Mouse (Mus musculus) MEL (cell line): ENCODE measurements around the gene Fam214a. TPM values are rescaled to one million over a fixed set of nuclear protein-coding genes. Genes with fewer than 3 reads are reported as not detected.

Source experiments
- DNase-seq: peaks from one replicate; pipeline ENCODE4 v3.0.0; 2011; ENCODE audit warnings: low read depth, low spot score
- H3K27ac ChIP-seq: 2 replicates; pipeline ENCODE4 v1.5.1; 2012; ENCODE audit warnings: low read depth, mild to moderate bottlenecking, control low read depth, low read length, moderate library complexity; ENCODE audit not compliant: control insufficient read depth
- H3K27me3 ChIP-seq, 2 experiments: fragments of 150-350 bp in 1 of 2; sonication (generic) in 1 of 2; 2 replicates each; pipeline ENCODE4 v1.6.1; 2012; ENCODE audit warnings: low read length in 2 of 2, mild to moderate bottlenecking in 2 of 2, improper control_type of control experiment in 1 of 2, moderate library complexity in 1 of 2; ENCODE audit not compliant: insufficient read depth in 2 of 2, control insufficient read depth in 1 of 2
- H3K36me3 ChIP-seq, 2 experiments: 2 replicates each; pipeline ENCODE4 v1.6.1; 2012 to 2014; ENCODE audit warnings: low read length in 2 of 2, improper control_type of control experiment in 1 of 2, inconsistent platforms in 1 of 2, mild to moderate bottlenecking in 1 of 2; ENCODE audit not compliant: insufficient read depth in 2 of 2, control insufficient read depth in 1 of 2
- H3K4me1 ChIP-seq, 2 experiments: fragments of 150-350 bp in 1 of 2; sonication (generic) in 1 of 2; 2 replicates each; pipeline ENCODE4 v1.6.1; 2012; ENCODE audit warnings: low read length in 2 of 2, improper control_type of control experiment in 1 of 2, mild to moderate bottlenecking in 1 of 2; ENCODE audit not compliant: insufficient read depth in 2 of 2, control insufficient read depth in 1 of 2
- H3K4me3 ChIP-seq, 2 experiments: fragments of 150-350 bp in 1 of 2; sonication (generic) in 1 of 2; 2 replicates each; pipeline ENCODE4 v1.5.1; 2012; ENCODE audit warnings: low read depth in 2 of 2, low read length in 2 of 2, mild to moderate bottlenecking in 2 of 2, moderate library complexity in 2 of 2, control low read depth in 1 of 2, improper control_type of control experiment in 1 of 2; ENCODE audit not compliant: control insufficient read depth in 1 of 2, insufficient read depth in 1 of 2
- H3K79me2 ChIP-seq: 2 replicates; pipeline ENCODE4 v1.6.1; 2012; ENCODE audit warnings: mild to moderate bottlenecking, low read length, moderate library complexity; ENCODE audit not compliant: control insufficient read depth, poor library complexity, insufficient read depth
- H3K9ac ChIP-seq: 2 replicates; pipeline ENCODE4 v1.6.1; 2012; ENCODE audit warnings: low read depth, mild to moderate bottlenecking, control low read depth, low read length, moderate library complexity; ENCODE audit not compliant: control insufficient read depth, poor library complexity, severe bottlenecking
- H3K9me3 ChIP-seq: fragments of 150-350 bp; sonication (generic); replicated peaks from 2 replicates; pipeline ENCODE4 v1.6.1; 2012; ENCODE audit warnings: mild to moderate bottlenecking, low read length, improper control_type of control experiment, moderate library complexity; ENCODE audit not compliant: insufficient read depth
- CHD2 ChIP-seq: IDR thresholded peaks from 2 replicates; pipeline ENCODE4 v1.6.1; 2011; ENCODE audit warnings: low read length, improper control_type of control experiment
- ELF1 ChIP-seq: IDR thresholded peaks from 2 replicates; pipeline ENCODE4 v1.6.1; 2014; ENCODE audit warnings: low read depth, mild to moderate bottlenecking, inconsistent platforms, low read length, improper control_type of control experiment, moderate library complexity
- ETS1 ChIP-seq: IDR thresholded peaks from 2 replicates; pipeline ENCODE4 v1.6.1; 2012; ENCODE audit warnings: low read depth, mild to moderate bottlenecking, inconsistent platforms, low read length, improper control_type of control experiment, moderate library complexity
- GABPA ChIP-seq: IDR thresholded peaks from 2 replicates; pipeline ENCODE4 v1.6.1; 2012; ENCODE audit warnings: low read depth, mild to moderate bottlenecking, inconsistent platforms, low read length, improper control_type of control experiment, moderate library complexity
- GATA1 ChIP-seq: IDR thresholded peaks from 2 replicates; pipeline ENCODE4 v1.6.1; 2011; ENCODE audit warnings: low read depth, low read length, improper control_type of control experiment
- MEF2A ChIP-seq: IDR thresholded peaks from 2 replicates; pipeline ENCODE4 v1.6.1; 2014; ENCODE audit warnings: low read depth, mild to moderate bottlenecking, inconsistent platforms, low read length, improper control_type of control experiment; ENCODE audit not compliant: poor library complexity, insufficient replicate concordance, severe bottlenecking; ENCODE audit errors: extremely low read depth
- MYC ChIP-seq: IDR thresholded peaks from 2 replicates; pipeline ENCODE4 v1.6.1; 2011; ENCODE audit warnings: low read depth, mild to moderate bottlenecking, low read length, improper control_type of control experiment, moderate library complexity
- NELFE ChIP-seq: IDR thresholded peaks from 2 replicates; pipeline ENCODE4 v1.6.1; 2011; ENCODE audit warnings: low read depth, low read length, improper control_type of control experiment
- NRF1 ChIP-seq: IDR thresholded peaks from 2 replicates; pipeline ENCODE4 v1.6.1; 2014; ENCODE audit warnings: low read depth, mild to moderate bottlenecking, inconsistent platforms, low read length, improper control_type of control experiment, moderate library complexity; ENCODE audit not compliant: poor library complexity, insufficient read depth, severe bottlenecking
- POLR2AphosphoS5 ChIP-seq: IDR thresholded peaks from 2 replicates; pipeline ENCODE4 v1.6.1; 2012; ENCODE audit warnings: low read depth, borderline replicate concordance, mild to moderate bottlenecking, inconsistent platforms, low read length, moderate library complexity, mixed read lengths
- RAD21 ChIP-seq: IDR thresholded peaks from 2 replicates; pipeline ENCODE4 v1.6.1; 2011; ENCODE audit warnings: mild to moderate bottlenecking, low read depth, low read length, improper control_type of control experiment
- RCOR1 ChIP-seq: IDR thresholded peaks from 2 replicates; pipeline ENCODE4 v1.6.1; 2012; ENCODE audit warnings: low read depth, mild to moderate bottlenecking, inconsistent platforms, low read length, improper control_type of control experiment
- SIN3A ChIP-seq: IDR thresholded peaks from 2 replicates; pipeline ENCODE4 v1.6.1; 2012; ENCODE audit warnings: low read length, improper control_type of control experiment, inconsistent platforms
- SMC3 ChIP-seq: IDR thresholded peaks from 2 replicates; pipeline ENCODE4 v1.6.1; 2011; ENCODE audit warnings: low read depth, low read length, improper control_type of control experiment
- TAL1 ChIP-seq: IDR thresholded peaks from 2 replicates; pipeline ENCODE4 v1.6.1; 2012; ENCODE audit warnings: mild to moderate bottlenecking, inconsistent platforms, low read length, moderate library complexity, mixed read lengths
- TBP ChIP-seq: IDR thresholded peaks from 2 replicates; pipeline ENCODE4 v1.8.0; 2011; ENCODE audit warnings: low read depth, low read length, improper control_type of control experiment
- USF1 ChIP-seq: IDR thresholded peaks from 2 replicates; pipeline ENCODE4 v1.6.1; 2014; ENCODE audit warnings: low read depth, mild to moderate bottlenecking, inconsistent platforms, low read length, improper control_type of control experiment, moderate library complexity
- USF2 ChIP-seq, 2 experiments: IDR thresholded peaks; 2 replicates each; pipeline ENCODE4 v1.6.1; 2011 to 2012; ENCODE audit warnings: improper control_type of control experiment in 2 of 2, low read length in 2 of 2, borderline replicate concordance in 1 of 2, inconsistent platforms in 1 of 2, low read depth in 1 of 2, mild to moderate bottlenecking in 1 of 2; ENCODE audit not compliant: insufficient read depth in 1 of 2
- ZC3H11A ChIP-seq: IDR thresholded peaks from 2 replicates; pipeline ENCODE4 v1.6.1; 2012; ENCODE audit warnings: low read depth, mild to moderate bottlenecking, inconsistent platforms, low read length, improper control_type of control experiment
- ZKSCAN1 ChIP-seq: IDR thresholded peaks from 2 replicates; pipeline ENCODE4 v1.6.1; 2012; ENCODE audit warnings: low read depth, mild to moderate bottlenecking, inconsistent platforms, low read length, improper control_type of control experiment, moderate library complexity
- ZMIZ1 ChIP-seq: IDR thresholded peaks from 2 replicates; pipeline ENCODE4 v1.6.1; 2012; ENCODE audit warnings: low read depth, mild to moderate bottlenecking, inconsistent platforms, low read length, improper control_type of control experiment, moderate library complexity
- ZNF384 ChIP-seq: IDR thresholded peaks from 2 replicates; pipeline ENCODE4 v1.6.1; 2012; ENCODE audit warnings: low read depth, mild to moderate bottlenecking, inconsistent platforms, low read length, improper control_type of control experiment
- polyA plus RNA-seq, 2 experiments: library from polyadenylated mRNA; stranded (reverse) in 1 of 2; unstranded in 1 of 2; fragments of >175 nt in 1 of 2; fragments of >200 nt in 1 of 2; gene quantifications; 2 replicates each; pipeline versions ENCODE4 v1.2.1 to v1.2.4; 2012; ENCODE audit warnings: low replicate concordance in 2 of 2, low read depth in 1 of 2; ENCODE audit not compliant: insufficient read length in 2 of 2, insufficient read depth in 1 of 2, missing spikeins in 1 of 2
- total RNA-seq: library from RNA; depleted of rRNA; stranded (reverse); fragments of 300-350 nt; gene quantifications from 2 replicates; pipeline ENCODE4 v1.2.3, GENCODE M21; 2012

Fam214a gene
- total and polyA plus RNA-seq, 3 experiments = 2.3 to 3.9 TPM; not detected in 1

- TF ChIP-seq ETS1 (no peak), ZMIZ1 (no peak), MEF2A (no peak), CHD2 (no peak)
- DNase-seq = peak; percentile 28
- no peaks in the 10 kb centered on the region; a peak in 2 of 4 replicates for H3K36me3 ChIP-seq
- no peak overlapping the region for H3K27ac ChIP-seq
- no peaks in the 10 kb centered on the region for H3K4me1 ChIP-seq
- H3K9ac ChIP-seq = no peak overlapping the region
- no peaks in the 10 kb centered on the region for H3K9me3 ChIP-seq
- H3K4me3 ChIP-seq = no peak overlapping the region
- H3K27me3 ChIP-seq = no peaks in the 10 kb centered on the region
- H3K79me2 ChIP-seq = no peaks in the 10 kb centered on the region
Observed at GRCm38 (mm10) chr9:74996349-74996748, 43.7 kb downstream of the Fam214a start.

GRCm38 (mm10) chr9:74997976-74998375, 45.3 kb downstream of the Fam214a start:
- no peaks in the 10 kb centered on the region for H3K4me1 ChIP-seq

GRCm38 (mm10) chr9:75001006-75001405, 48.3 kb downstream of the Fam214a start:
- H3K79me2 ChIP-seq = no peaks in the 10 kb centered on the region
- no peaks in the 10 kb centered on the region for H3K9me3 ChIP-seq
- H3K36me3 ChIP-seq = no peaks in the 10 kb centered on the region; a peak in 2 of 4 replicates
- H3K9ac ChIP-seq = no peak overlapping the region
- no peak overlapping the region for H3K27ac ChIP-seq
- no peaks in the 10 kb centered on the region for H3K27me3 ChIP-seq
- H3K4me1 ChIP-seq = no peaks in the 10 kb centered on the region
- no peak for TF ChIP-seq ELF1
- no peak for TF ChIP-seq SMC3
- no peak for TF ChIP-seq MYC
- TF ChIP-seq NRF1 = no peak
- TF ChIP-seq ETS1 = no peak
- no peak for TF ChIP-seq ZNF384
- TF ChIP-seq SIN3A = no peak
- no peak for TF ChIP-seq RAD21
- TF ChIP-seq TAL1 = no peak
- TF ChIP-seq MEF2A = no peak
- no peak for TF ChIP-seq RCOR1
- no peak for TF ChIP-seq POLR2AphosphoS5
- no peak for TF ChIP-seq ZKSCAN1
- no peak for TF ChIP-seq NELFE
- TF ChIP-seq GATA1 = no peak
- TF ChIP-seq ZC3H11A = no peak
- no peak for TF ChIP-seq TBP
- TF ChIP-seq USF1 = no peak
- TF ChIP-seq GABPA = no peak
- TF ChIP-seq USF2 (IDR thresholded peaks at IDR 0.05; ENCODE audit: borderline replicate concordance in 1 of 2, insufficient read depth in 1 of 2, low read depth in 1 of 2, low read length in 2 of 2) = no peak
- TF ChIP-seq, all 39 proteins: peak for 0
- H3K4me3 ChIP-seq = no peak overlapping the region
- no peak for DNase-seq

More at GRCm38 (mm10) chr9:74997976-74998375, 45.3 kb downstream of the Fam214a start:
- TF ChIP-seq ZKSCAN1 (no peak), TAL1 (no peak)
- H3K9me3 ChIP-seq = no peaks in the 10 kb centered on the region
- H3K27ac ChIP-seq = no peak overlapping the region
- no peaks in the 10 kb centered on the region for H3K27me3 ChIP-seq
- H3K79me2 ChIP-seq = no peaks in the 10 kb centered on the region
- DNase-seq = no peak
- no peaks in the 10 kb centered on the region; a peak in 2 of 4 replicates for H3K36me3 ChIP-seq
- no peak overlapping the region for H3K4me3 ChIP-seq
- H3K9ac ChIP-seq = no peak overlapping the region
